Mouse (Mus musculus) olfactory bulb, adult 2 months (tissue): ENCODE data around the gene Cyp8b1. TPM values are rescaled to one million over a fixed set of nuclear protein-coding genes. Genes with fewer than 3 reads are reported as not detected.

Source experiments
- H3K27ac ChIP-seq: fragments of 200-500 bp; 2 replicates; pipeline ENCODE4 v1.5.1; 2012; ENCODE audit warnings: low read depth, low read length; ENCODE audit not compliant: insufficient read depth
- H3K4me1 ChIP-seq: fragments of 200-500 bp; 2 replicates; pipeline ENCODE4 v1.6.1; 2012; ENCODE audit warnings: low read length; ENCODE audit not compliant: control insufficient read depth, insufficient read depth
- H3K4me3 ChIP-seq: fragments of 200-500 bp; 2 replicates; pipeline ENCODE4 v1.5.1; 2012; ENCODE audit warnings: mild to moderate bottlenecking, low read depth, low read length, moderate library complexity; ENCODE audit not compliant: insufficient read depth
- CTCF ChIP-seq: fragments of 200-500 bp; IDR thresholded peaks from 2 replicates; pipeline ENCODE4 v1.5.1; 2012; ENCODE audit warnings: low read depth, mild to moderate bottlenecking, low read length, moderate library complexity; ENCODE audit not compliant: insufficient read depth
- POLR2A ChIP-seq: fragments of 200-500 bp; IDR thresholded peaks from 2 replicates; pipeline ENCODE4 v1.6.1; 2012; ENCODE audit warnings: mild to moderate bottlenecking, low read depth, low read length, moderate library complexity; ENCODE audit not compliant: insufficient read depth
- WGBS: fragments of 180-500 bp; shearing (Covaris S2); methylation state at CpG from one replicate; pipeline ENCODE4 v1.1.7; 2018; 5-methylcytosine and 5-hydroxymethylcytosine counted together
- polyA plus RNA-seq: library from polyadenylated mRNA; stranded (reverse); fragments of >200 nt; gene quantifications from 2 replicates; pipeline ENCODE4 v1.2.4, GENCODE M21; 2012; ENCODE audit warnings: low replicate concordance; ENCODE audit not compliant: missing spikeins, insufficient read depth, insufficient read length

The Cyp8b1 gene
- polyA plus RNA-seq, 1 experiment: not detected

DNA sequence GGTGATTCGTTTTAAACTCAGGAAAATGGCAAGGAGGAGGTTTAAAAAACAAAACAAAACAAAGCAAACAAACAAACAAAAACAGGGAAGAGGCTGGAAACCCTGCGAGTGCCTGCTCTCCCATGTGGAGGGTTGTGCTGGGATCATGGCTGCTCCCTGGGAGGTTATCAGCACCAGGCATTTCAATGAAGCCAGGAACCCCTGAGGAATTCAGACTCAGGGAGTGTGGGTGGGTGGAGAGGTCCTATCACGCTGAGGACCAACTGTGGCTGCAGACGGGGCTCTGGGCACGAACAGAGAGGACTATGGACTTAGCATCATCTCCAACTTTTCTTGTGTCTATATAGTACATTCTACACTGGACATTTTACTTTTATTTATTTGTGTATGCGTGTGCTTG lies 16.8 kb downstream of the Cyp8b1 start:
- TF ChIP-seq POLR2A (no peak), CTCF (no peak)
- H3K27ac ChIP-seq: no peak overlapping the region
- peaks cover 14% of the 10 kb centered on the region for H3K4me1 ChIP-seq
- 81% methylated on average over 6 of the region's 6 CpGs for WGBS
- H3K4me3 ChIP-seq: no peak overlapping the region

DNA sequence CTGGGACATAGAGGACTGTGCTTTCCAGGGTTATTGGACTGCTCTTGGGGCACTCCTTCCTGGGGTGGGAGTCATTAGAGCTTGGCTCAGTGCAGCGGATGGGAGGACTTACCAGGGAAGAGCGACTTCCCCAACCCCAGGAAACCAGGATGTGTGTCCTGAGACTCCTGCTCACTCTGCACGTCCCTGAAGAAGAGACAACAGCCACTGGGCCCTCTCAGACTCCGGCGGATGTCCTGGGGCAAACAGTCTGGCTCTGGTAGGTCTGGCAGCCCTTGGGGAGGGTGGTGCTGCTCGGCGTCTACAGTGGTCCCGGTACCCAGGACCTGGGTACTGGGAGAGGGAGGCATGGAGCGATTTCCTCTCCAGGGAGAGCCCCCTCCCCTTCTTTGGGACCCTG lies 17.9 kb downstream of the Cyp8b1 start, which contains the start of gene Ackr2:
Ackr2 (plus strand) TSS at position 111 of the 400 bp plus-strand sequence.
- WGBS: 77% methylated on average over 9 of the region's 9 CpGs
- Histone ChIP-seq H3K4me1 (peaks cover 14% of the 10 kb centered on the region), H3K4me3 (no peak within 1 kb of the TSS), H3K27ac (no peak within 1 kb of the TSS)
- TF ChIP-seq POLR2A: no peak
- TF ChIP-seq CTCF: no peak

DNA sequence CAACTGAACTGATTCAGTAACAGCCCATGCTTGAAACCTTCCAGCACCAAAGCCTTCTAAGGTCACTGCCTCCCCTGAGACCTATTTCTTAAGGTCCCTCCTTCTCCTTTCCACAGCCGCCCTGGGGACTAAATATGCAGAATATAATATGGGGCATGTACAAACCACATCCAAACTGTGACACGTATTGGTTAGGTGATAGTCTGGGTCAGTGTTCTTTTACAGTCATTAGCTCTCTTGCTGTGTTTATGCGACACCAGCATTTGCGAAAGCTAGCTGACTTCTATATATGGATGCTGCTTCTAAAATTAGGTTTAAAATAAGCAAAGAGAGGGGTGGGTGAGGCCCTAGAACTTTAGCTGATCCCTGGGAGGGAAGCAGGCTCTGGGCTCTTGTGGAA lies 19.3 kb downstream of the Cyp8b1 start:
- no peak overlapping the region for H3K4me3 ChIP-seq
- H3K4me1 ChIP-seq: peaks cover 11% of the 10 kb centered on the region
- no peak overlapping the region for H3K27ac ChIP-seq
- 54% methylated on average over 4 of the region's 4 CpGs for WGBS
- TF ChIP-seq CTCF (no peak), POLR2A (no peak)

DNA sequence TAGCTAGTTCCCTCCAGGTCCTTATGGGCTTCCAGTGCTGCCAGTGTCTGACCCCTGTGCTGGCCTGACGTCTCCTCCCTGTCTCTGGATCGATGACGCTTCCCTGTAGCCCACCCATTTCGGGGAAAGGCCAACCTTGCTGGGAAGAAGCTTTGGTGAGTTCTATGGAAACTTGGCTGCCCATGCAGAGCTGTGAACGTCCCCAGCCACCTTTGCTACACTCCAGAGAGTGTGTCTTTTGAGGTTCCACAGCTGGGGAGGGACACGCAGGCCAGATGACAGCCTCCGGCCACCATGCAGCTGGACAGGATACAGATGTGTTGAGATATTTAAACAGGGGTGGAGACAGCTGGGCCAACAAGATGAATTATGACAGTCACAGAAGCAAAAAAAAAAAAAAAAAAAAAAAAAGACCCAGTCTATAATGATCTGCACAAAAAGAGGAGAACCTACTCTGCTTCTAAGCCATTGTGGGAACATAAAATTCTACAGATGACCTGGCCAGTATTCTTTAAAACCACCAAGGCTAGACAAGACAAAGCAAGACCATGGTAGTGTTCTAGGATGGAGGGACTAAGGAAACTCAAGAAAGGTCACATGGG lies 20.6 kb downstream of the Cyp8b1 start:
- H3K4me3 ChIP-seq: no peak overlapping the region
- WGBS: 91% methylated on average over 7 of the region's 7 CpGs
- H3K27ac ChIP-seq: no peak overlapping the region
- H3K4me1 ChIP-seq: peaks cover 10% of the 10 kb centered on the region
- TF ChIP-seq CTCF: no peak
- TF ChIP-seq POLR2A: no peak

DNA sequence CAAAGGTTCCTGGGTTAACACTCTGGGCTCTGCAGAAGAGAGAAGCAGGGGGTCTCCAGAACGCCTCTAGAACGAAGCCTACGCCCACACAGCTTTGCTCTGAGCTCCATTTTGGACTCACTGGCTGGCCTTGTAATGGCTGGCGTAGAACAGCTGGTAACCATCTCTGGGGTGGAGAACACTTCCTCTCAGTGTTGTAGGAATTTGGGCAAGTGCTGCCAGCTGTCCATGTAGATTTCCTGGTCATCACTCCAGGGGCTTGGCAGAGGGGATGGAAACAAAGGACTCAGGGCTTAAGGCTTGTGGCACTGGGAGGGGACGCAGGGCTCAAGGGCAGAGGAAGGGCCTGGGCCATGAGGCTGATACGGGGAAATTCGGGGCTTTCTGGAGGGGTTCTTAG lies 21.7 kb downstream of the Cyp8b1 start:
- 82% methylated on average over 7 of the region's 7 CpGs for WGBS
- Histone ChIP-seq H3K4me3 (no peak overlapping the region), H3K4me1 (peaks cover 14% of the 10 kb centered on the region), H3K27ac (no peak overlapping the region)
- TF ChIP-seq CTCF (no peak), POLR2A (no peak)

DNA sequence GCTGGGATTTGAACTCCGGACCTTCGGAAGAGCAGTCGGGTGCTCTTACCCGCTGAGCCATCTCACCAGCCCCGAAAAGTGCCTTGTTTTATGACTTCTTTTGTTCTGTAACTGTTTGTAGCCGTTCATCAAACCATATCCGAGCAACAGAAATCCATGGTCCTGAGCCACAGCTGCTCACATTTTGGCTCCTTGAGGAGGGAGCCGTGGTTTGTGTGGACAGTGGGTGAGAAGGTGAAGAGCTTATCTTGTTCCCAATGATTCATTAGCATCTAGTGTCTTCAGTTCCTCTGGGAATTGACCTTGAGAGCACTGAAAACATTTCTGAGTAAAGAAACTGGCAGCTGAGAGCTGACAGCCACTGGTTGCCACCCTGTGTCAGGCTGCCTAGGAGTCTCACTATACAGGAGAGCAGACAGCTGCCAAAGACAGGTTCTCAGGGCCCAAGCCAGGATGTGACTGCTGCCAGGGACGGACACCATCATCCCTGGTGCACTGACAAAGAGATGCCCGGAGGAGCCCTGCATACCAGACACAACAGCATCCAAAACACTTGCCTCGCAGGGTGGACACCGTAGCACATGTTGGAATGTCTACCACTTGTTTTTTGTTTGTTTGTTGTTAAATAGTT lies 23.9 kb downstream of the Cyp8b1 start:
- H3K4me1 ChIP-seq: peaks cover 14% of the 10 kb centered on the region
- WGBS: 93% methylated on average over 12 of the region's 12 CpGs

DNA sequence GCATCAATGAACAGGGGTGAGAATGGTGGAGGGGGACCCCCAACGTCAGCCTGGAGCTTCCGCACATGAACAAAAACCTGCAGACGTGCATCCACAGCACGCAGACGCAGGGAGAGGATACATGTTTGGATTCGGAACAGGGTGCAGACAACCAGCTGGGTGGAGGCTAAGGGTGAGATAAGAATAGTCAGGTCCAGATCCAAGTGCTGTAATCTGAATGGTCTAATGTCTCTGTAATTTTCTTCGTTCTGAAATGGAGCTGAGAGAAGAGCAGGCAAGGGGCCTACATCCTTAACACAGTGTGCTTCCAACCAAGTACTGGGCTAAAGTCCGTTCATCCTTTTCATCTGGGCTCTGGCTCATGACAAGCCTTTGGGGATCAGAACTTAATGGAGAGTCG lies 24.8 kb downstream of the Cyp8b1 start:
- WGBS: 94% methylated on average over 9 of the region's 9 CpGs
- Histone ChIP-seq H3K4me3 (no peak overlapping the region), H3K4me1 (peaks cover 11% of the 10 kb centered on the region), H3K27ac (no peak overlapping the region)
- TF ChIP-seq POLR2A: no peak
- no peak for TF ChIP-seq CTCF

More for the DNA sequence above, 23.9 kb downstream of the Cyp8b1 start:
- H3K27ac ChIP-seq: no peak overlapping the region
- TF ChIP-seq CTCF (no peak), POLR2A (no peak)
- H3K4me3 ChIP-seq: no peak overlapping the region

DNA sequence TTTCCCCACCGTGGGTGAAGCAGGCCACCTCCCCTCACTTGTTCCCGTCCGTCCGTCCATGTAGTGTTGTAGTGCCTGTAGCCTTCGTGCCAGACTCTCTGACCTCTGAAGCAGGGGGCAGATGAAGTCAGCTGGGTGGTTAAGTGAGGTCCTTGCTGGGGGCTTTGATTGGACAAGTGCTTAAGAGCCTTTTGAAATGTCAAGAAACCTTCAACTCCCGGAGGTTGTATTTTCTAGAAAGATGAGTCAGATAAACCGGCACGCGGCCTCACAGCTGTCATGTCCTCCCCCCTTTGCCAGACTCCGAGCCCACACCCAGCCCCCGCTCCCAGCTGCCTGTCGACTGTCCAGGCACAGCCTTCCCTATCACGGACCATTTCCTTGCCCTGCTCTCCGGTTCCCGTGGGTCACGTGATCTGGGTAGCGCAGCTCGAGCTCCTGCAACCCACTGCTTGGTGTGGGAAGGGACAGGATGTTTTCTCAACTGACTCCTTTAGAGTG lies 25.6 kb downstream of the Cyp8b1 start:
- no peak for TF ChIP-seq CTCF
- no peak for TF ChIP-seq POLR2A
- WGBS: 44% methylated on average over 18 of the region's 18 CpGs
- H3K27ac ChIP-seq: no peak overlapping the region
- no peak overlapping the region for H3K4me3 ChIP-seq
- peaks cover 11% of the 10 kb centered on the region for H3K4me1 ChIP-seq

DNA sequence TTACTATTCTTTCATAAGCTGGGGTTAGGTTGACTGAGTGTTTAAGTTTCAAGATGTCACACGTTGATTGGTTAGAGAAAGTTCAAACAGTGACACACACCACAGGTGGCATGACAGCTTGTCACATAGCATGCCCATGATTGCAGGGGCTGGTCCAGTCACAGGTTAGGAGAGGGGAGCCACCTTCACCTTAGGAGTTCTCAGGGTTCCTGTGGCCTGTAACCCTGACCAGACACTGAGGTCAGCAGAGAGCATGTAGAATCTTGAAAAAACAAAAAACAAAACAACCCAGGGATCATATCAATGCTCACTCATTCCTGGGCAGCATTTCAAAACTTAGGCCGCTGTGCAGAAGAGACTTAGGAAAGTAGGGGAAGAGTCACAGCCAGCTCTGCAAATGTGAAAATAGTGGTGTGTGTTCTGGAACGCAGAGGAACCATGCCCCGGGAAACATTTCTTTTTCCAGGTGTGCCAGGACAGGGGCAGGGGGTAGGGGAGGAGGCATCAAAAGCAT lies 26.1 kb downstream of the Cyp8b1 start:
- H3K4me3 ChIP-seq: no peak overlapping the region
- H3K4me1 ChIP-seq: peaks cover 11% of the 10 kb centered on the region
- TF ChIP-seq POLR2A (no peak), CTCF (no peak)
- no peak overlapping the region for H3K27ac ChIP-seq
- 73% methylated on average over 4 of the region's 4 CpGs for WGBS
